Mouse (Mus musculus): Measurements from ENCODE around the gene Gm21988. TPM values are rescaled to one million over a fixed set of nuclear protein-coding genes. Genes with fewer than 3 reads are reported as not detected.
A peak's percentile ranks its signal among the peaks of the same experiment; 100 is the strongest.

The Gm21988 gene
- total RNA-seq, 2 experiments from 2014 or later = 0.57 to 4.8 TPM

- peak; percentile 85 for ATAC-seq (replicated peaks; ENCODE audit: poor library complexity, severe bottlenecking)
Measured at GRCm38 (mm10) chr11:70237457-70238167, 2.0 kb downstream of the Gm21988 start, which contains the start of gene 0610010K14Rik. Gene 0610010K14Rik, minus strand, starts transcription at chr11:70237914.

DNA sequence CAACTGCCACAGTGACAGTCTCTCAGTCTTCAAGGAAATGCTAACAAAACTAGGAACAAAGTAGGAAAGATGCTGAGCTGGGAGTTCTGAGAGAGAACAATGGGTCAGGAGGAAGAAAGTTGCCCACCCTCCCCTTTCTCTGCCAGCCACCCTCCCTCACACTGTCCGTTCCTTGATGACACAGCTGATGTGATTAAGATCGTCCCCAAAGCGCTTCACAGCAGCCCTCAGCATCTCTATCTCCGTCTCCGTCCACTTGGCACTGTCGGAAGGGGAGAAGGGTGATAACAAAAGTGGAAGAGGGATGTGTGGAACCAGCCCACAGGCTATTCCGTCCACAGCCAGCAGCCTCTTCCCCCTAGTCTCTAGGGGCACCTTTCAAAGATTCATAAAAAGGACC lies 2.9 kb downstream of the Gm21988 start:
- no peak for ATAC-seq (replicated peaks; ENCODE audit: poor library complexity, severe bottlenecking)

DNA sequence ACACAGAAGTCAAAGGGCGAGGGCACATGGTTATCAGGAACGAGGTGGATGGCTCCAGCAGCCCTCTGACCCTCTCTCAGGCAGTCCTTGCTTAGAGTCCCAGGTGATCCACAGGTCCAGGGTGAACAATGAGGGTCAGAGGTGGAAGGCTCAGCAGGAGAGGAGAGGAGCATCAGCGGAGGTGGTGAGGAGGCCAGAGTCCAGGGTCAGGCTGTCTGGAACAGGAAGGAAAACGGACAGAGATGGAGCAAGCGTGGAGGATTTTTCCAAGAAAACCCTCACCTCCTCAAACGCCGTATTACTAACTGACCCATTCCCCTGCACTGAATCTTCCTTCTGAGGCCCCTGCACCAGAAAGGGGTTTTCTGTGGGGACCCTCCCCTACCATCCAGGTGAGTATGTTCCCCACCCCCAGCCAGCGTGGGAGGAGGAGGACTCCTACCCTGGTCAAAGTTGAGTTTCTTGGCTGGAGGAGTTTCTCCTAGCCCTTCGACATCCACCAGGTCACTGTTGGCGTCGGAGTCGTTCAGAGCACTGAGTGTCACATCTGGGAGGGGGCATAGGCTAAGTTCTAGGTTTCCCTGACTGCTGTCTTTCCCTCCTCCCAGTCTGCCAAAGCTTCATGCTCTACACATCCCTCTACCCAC lies 4.3 kb downstream of the Gm21988 start:
- ATAC-seq (replicated peaks; ENCODE audit: poor library complexity, severe bottlenecking) = no peak

GRCm38 (mm10) chr11:70234497-70234896 lies 5.1 kb downstream of the Gm21988 start:
- no peak for ATAC-seq (replicated peaks; ENCODE audit: poor library complexity, severe bottlenecking)

- no peak for ATAC-seq (replicated peaks; ENCODE audit: poor library complexity, severe bottlenecking)
Measured at GRCm38 (mm10) chr11:70234037-70234436, 5.6 kb downstream of the Gm21988 start.

GRCm38 (mm10) chr11:70233016-70233415 lies 6.6 kb downstream of the Gm21988 start:
- ATAC-seq (replicated peaks; ENCODE audit: poor library complexity, severe bottlenecking) = no peak

DNA sequence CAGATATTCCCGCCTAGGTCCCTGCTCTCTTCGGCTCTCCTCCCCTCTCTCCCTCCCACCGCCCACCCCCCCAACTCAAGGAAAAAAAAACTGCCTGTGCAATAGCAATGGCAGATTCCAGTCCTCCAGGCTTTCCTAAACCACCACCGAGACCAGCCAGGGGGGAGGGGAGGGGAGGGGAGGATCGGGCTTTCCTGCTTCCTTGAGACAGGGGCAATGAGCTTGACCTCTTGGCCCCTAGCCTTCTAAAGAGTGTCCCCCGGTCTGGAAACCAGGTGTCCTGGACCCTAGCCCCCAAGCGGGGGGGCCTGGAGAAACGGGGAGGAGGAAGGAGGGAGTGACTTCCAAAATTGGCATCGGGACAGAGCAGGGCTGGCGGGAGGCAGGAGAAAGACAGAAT lies 7.1 kb downstream of the Gm21988 start:
- ATAC-seq (replicated peaks; ENCODE audit: poor library complexity, severe bottlenecking) = no peak

DNA sequence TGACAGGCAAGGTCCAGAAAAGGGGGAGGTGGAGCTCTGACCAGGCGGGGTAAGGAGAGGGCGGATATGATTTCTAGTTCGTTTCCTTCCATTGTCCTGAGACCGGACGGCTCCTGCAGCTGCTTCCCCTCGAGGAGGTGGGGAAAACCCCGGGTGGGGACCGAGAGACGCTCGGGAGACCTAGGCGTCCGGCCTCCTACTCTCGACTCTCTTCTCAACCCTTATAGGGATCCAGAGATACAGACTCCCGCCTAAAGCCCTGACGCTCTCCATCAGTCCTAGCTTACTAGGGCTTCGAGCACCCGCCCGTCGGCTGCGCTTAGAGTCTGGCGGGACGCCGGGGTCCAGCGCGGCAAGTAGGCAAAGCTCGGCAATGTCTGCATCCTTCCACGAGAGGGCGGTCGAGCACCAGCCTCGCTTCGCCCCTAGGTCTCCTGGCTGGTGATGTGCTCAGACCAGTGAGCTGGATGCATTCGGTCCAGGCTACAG lies 9.3 kb downstream of the Gm21988 start:
- peak; percentile 90 for ATAC-seq (replicated peaks; ENCODE audit: poor library complexity, severe bottlenecking)

- no peak for ATAC-seq (replicated peaks; ENCODE audit: poor library complexity, severe bottlenecking)
Measured at GRCm38 (mm10) chr11:70229260-70230010, 10.2 kb downstream of the Gm21988 start, which contains the start of gene Bcl6b. Gene Bcl6b, minus strand, starts transcription at chr11:70229798.

DNA sequence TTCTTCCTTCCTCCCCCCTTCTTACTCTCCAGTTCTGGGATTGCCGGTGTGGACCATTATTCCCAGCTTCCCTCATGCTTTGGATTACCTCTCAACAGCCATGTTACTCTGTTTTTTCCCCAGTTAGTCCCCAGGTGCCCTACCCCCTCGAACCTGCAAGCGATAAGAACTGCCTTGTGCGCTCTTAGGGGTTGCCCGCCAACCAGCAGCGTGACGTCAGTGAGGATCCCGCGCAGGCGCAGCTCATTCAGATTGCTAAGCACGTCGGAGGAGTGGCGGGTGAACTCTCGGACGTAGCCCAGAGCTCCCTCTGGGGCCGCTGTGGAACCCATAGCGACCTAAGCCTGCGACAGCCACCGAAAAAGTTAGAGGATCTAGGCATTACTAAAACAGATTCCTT lies 10.8 kb downstream of the Gm21988 start:
- peak; percentile 46 for ATAC-seq (replicated peaks; ENCODE audit: poor library complexity, severe bottlenecking)

DNA sequence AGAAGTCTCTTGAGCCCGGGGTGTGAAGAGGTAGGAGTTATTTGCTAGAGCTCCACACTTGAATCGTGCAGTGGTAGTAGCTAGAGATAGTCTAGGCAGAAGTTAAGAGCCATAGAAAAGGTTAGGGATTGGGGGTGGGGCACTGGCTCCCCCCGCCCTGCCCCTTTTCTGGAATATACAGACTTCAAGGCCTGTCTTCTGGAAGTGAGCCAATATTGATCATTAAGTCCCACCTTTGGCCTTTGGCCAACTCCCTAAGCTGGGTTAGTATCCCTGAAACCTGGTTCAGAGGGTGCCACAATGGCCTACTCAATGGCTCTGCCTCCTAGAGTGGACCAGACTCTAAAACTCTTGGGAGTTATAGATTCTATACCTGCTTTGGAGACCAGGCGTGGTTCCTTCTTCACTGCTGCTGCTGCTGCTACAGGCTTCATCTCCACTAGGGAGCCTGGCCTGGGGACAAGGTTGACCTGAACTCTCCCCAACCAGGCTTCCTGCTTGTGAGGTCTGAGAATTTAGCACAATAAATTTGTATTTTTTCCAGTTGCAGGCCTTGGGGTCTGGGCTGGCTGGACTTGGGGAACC lies 11.9 kb downstream of the Gm21988 start:
- no peak for ATAC-seq (replicated peaks; ENCODE audit: poor library complexity, severe bottlenecking)

DNA sequence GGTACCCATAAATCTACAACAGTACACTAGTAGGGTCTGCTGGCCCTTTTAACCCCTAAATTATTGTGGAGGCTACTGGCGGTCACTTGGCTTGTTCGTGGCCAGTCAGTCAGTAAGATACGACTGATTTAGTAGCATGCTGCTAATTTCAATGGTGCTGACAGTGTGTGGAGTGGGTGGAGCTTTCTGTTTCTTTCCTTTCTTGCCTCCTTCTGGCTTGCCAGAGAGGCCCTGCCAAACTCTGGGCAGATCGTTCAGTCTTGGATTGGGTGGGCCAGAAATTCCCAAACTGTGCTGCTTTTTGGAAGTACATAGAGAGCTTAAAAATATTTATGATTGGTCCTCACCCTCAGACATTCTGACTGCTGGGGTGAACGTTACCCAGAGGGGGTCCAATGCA lies 12.5 kb downstream of the Gm21988 start:
- no peak for ATAC-seq (replicated peaks; ENCODE audit: poor library complexity, severe bottlenecking)

- no peak for ATAC-seq (replicated peaks; ENCODE audit: poor library complexity, severe bottlenecking)
Measured at GRCm38 (mm10) chr11:70226602-70226890, 13.1 kb downstream of the Gm21988 start.

DNA sequence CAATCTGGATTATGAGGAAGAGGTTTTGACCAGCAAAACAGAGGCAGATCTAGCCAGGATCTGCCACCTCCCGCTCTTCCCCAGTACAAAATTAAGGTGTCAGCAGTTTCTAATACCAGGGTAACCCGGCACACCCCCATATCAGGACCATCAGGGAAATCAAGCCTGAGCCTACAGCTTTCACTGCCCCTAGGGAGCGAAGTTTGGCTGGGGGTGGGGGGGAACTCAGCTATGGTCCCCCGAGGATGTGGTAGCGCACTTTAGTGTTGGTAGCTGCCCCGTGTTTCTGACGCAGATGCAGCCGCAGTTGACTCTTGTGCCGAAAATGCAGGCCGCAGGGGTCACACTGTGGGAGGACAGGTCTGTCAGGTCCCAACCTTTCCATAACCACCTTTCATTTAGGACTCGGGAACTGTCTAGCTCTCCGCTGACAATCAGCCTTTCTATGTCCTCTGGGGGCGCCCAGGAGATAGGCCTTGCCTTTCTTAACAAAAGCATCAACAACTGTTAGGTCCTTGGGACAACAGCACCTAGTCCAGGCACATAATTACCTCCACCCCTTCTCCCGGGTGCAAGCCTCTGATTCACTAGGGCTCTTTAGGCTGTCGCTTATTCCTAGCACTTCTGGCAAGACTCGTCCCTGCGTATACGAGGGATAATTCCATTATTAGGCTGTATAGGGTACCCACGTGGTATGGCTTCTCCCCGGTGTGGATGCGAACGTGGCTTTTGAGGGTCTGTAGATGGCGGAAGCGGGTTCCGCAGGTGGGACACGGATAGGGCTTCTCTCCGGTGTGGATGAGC lies 13.6 kb downstream of the Gm21988 start:
- ATAC-seq (replicated peaks; ENCODE audit: poor library complexity, severe bottlenecking) = no peak

DNA sequence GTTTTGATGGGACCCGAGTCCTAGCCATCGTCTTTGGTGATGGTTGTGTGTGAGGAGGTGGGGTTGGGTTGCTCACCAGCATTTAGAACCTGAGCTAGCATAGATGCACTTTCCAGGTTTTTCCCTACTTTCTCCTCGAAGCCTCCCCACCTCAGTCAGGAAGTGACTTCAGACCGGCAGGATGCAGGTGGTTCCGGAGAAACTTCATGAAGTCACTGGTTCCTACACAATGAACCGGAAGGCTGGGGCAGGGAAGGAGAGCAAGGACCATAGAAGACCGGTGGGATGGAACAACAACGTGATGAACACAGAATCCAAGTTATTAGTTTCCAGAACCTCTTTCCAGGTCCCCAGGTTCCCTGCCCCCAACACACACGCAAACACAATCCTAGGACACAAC lies 15.9 kb downstream of the Gm21988 start:
- no peak; the same call in 1 of the 2 replicates for ATAC-seq (replicated peaks; ENCODE audit: poor library complexity, severe bottlenecking)

DNA sequence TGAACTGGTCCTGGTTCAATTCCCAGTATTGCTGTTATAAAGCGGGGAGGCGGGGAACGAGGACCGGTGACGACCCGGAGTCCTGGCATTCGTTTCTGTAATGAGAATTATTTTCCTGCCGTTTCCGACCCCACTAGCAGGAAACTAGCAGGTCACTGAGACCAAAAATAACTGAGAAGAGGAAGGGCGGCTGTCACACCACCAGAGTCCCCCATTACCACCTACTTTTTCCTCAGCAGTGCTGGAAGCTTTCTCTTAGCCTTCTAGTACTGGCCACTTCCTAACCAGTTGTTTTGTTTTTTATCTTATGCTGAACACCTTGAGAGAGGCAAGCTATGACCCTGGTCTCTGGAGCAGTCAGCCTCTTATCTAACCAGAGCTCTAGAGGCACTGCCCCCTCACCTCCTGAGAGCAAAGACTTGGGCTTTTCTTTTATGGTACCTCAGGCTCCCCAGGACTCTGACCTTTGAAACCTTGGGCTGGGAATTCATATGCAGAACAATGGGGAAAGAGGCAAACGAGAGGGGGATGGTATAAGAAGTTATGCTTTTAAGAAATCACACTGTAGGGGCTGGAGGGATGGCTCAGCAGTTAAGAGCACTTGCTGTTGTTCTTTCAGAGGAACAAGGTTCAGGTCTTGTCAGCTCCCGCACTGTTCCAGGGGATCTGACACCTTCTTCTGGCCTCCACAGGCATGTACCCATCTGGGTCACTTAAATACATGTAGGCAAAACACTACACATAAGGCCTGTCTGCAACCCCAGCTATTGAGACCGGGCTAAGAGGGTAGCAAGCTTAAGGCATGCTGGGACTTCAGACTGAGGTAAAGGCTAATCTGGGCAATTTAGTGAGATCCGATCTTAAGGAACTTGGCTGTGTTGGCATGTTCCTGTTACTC lies 17.8 kb downstream of the Gm21988 start:
- ATAC-seq (replicated peaks; ENCODE audit: poor library complexity, severe bottlenecking) = no peak

DNA sequence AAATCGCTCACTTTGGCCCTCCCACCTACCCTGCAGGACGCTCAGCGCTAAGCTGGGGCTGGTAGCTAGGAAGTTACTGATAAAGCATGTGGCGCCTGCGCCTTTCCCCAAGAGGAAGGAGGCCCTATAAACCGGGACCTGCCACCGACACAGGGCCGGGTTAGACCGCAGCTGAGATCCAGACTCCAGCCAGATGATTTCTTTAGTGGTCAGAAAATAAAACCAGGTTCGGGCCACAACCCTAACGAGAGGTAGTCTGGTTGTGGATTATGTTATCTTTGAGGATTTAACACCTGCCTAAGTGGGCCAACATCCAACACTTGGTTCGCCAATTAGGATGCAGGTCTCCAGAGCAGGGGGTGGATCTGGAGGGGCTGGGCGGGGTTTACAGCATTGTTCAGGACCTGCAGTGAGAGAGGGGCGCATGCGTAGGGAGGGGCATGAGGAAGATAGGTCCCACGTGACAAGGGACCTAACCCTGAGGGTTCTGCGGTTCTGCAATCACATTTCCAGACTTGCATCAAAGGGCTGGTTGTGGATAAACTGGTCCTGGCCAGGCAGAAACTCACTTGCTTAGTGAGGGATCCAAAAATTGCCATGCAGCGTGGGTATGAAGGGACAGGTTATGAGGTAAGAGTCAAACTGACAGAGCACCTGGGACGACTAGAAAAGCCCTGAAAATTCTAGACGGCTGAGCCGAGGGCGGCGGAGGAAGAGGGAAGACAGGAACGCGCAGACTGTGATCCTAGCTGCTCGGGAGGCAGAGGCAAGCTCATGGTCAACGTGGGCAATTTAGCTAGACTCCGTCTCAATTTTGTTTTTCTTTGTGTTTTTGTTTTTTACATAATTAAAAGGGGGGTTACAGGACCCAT lies 18.7 kb downstream of the Gm21988 start, which contains the start of gene Slc16a13:
TSS of gene Slc16a13 (minus strand) at position 334 of the 872 bp plus-strand sequence.
- peak; percentile 80 for ATAC-seq (replicated peaks; ENCODE audit: poor library complexity, severe bottlenecking)

DNA sequence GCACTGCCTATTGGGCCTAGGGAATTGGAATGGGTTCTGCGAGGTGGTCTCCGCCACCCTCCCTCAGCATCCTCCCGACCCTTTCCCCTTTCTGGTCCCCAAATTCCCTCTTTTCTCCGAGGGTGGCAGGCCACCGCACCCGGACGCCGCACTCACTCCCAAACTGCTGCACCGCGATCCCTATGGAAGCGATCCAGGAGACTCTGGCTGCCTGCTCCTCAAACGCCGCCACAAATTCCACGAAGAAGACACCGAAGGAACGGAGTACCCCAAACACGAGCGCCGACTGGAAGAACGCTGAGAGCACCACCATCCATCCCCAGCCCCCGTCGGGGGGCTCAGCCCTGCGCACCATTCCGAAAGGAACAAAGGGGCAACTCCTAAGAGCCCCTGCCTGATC lies 19.3 kb downstream of the Gm21988 start:
- ATAC-seq (replicated peaks; ENCODE audit: poor library complexity, severe bottlenecking) = no peak

Measured in granulocyte monocyte progenitor cell, adult 5-6 weeks (primary cell).